Mouse (Mus musculus): ENCODE measurements around the gene Ppm1m. TPM values are rescaled to one million over a fixed set of nuclear protein-coding genes. Genes with fewer than 3 reads are reported as not detected.

The Ppm1m gene
- polyA plus RNA-seq, 1 experiment: 24.1 TPM

DNA sequence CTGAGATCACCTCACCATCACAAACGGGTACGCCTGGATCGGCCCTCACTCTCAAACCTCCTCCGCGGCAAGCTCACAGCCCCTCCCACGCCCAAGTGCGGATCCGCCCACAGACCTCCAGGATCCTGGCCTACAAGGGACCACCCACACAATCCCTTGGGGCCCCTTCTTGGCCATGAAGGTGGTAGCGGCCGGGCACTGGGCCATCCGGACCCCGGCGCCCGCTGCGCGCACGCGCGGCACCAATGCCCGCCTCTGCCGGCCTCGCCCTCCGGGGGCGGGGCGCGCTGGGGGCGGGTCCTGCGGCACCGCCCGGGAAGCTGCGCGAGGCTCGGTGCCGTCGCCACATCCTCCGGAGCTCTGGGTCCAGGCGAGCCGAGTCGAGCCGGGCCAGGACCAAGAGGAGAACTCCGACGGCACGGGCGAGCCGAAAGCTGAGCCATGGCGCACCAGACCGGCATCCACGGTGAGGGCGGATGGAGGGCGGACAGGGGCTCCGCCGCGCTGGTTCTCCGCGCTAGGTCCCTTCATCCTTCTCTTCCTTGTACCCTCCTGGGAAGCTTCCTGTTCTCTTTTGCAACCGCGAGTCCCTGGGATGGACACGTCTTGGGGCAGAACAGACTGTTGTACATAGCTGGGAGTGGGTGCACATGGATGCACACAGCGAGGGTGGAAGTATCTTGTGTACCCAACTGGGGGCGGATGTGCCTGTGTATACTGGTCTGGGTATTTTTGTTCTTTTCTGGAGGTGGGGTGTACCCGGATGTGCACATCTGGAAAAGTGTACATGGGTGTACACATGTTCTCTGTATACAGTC is 3.5 kb upstream of the Ppm1m start, which contains the start of gene Twf2:
Gene Twf2, plus strand, starts transcription at position 290 of the 818 bp plus-strand sequence.
- peak; percentile 85 for TF ChIP-seq POLR2A (IDR thresholded peaks at IDR 0.05; ENCODE audit: borderline replicate concordance, extremely low read depth, insufficient read depth, insufficient read length, poor library complexity, severe bottlenecking)
- TF ChIP-seq CTCF (IDR thresholded peaks at IDR 0.05; ENCODE audit: borderline replicate concordance, extremely low read depth, insufficient read depth, insufficient read length): no peak
- DNase-seq (ENCODE audit: low read depth): peak; percentile 96

- DNase-seq (ENCODE audit: low read depth): no peak
- no peak for TF ChIP-seq CTCF (IDR thresholded peaks at IDR 0.05; ENCODE audit: borderline replicate concordance, extremely low read depth, insufficient read depth, insufficient read length)
- TF ChIP-seq POLR2A (IDR thresholded peaks at IDR 0.05; ENCODE audit: borderline replicate concordance, extremely low read depth, insufficient read depth, insufficient read length, poor library complexity, severe bottlenecking): no peak
Observed at GRCm38 (mm10) chr9:106201895-106202294, 2.3 kb upstream of the Ppm1m start.

DNA sequence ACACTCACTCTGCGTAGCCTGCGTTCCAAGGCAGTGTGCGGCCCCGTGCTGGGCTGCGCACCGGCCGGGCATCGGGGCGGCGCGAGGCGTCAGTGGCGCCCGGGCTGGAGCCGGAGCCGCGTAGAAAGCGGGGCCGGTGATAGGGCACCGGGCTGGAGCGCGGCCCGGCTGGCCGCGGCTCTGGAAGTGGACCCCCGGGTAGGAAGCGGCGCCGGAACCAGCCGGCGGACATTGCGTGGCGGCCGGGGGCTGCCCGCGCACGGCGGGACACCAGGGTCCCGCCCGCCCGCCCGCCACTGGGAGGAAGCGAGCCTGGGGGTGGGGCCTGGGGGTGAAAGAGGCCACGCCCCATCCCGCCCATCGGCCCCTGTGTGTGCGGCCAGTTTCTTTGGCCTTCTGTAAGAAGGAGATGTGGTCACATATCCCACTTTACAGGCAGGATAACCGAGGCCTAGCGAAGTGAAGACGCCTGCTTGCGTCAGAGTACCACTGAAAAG is 536 bp downstream of the Ppm1m start:
- DNase-seq (ENCODE audit: low read depth): peak; percentile 73
- TF ChIP-seq POLR2A (IDR thresholded peaks at IDR 0.05; ENCODE audit: borderline replicate concordance, extremely low read depth, insufficient read depth, insufficient read length, poor library complexity, severe bottlenecking) (peak; percentile 38; the same call in 1 of the 2 replicates), CTCF (IDR thresholded peaks at IDR 0.05; ENCODE audit: borderline replicate concordance, extremely low read depth, insufficient read depth, insufficient read length) (no peak)

- no peak for DNase-seq (ENCODE audit: low read depth)
- TF ChIP-seq POLR2A (IDR thresholded peaks at IDR 0.05; ENCODE audit: borderline replicate concordance, extremely low read depth, insufficient read depth, insufficient read length, poor library complexity, severe bottlenecking) (no peak), CTCF (IDR thresholded peaks at IDR 0.05; ENCODE audit: borderline replicate concordance, extremely low read depth, insufficient read depth, insufficient read length) (no peak)
Observed at GRCm38 (mm10) chr9:106197732-106198131, 1.8 kb downstream of the Ppm1m start.

DNA sequence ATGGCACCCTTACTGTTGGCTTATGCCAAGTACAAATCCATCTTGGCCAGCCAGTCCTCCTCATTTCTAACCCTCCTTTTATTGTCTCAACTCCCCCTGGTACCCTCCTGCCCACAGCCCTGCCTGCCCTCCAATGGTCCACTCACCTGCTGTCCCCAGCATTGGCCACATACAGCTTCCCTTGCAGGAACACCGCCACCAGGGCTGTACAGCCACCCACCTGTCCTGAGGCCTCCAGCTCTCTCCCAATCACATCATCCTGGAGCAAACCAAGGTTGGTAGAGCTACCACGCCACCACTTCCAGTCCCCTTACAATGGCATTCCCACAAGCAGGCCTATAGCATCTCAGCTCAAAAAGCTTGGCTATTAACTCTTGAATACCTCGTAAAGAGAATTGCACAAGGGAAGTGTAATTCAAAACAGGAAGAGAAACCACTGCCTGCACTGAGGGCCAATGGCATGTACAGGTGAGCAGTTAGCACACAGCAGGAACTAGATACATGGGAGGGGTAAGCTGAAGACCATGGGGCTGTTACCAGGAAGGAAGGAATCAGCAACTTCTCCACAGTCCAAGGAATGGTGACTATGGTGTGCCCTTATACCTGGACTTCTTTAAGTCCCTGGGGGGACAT is 2.3 kb downstream of the Ppm1m start:
- no peak for DNase-seq (ENCODE audit: low read depth)
- TF ChIP-seq CTCF (IDR thresholded peaks at IDR 0.05; ENCODE audit: borderline replicate concordance, extremely low read depth, insufficient read depth, insufficient read length) (no peak), POLR2A (IDR thresholded peaks at IDR 0.05; ENCODE audit: borderline replicate concordance, extremely low read depth, insufficient read depth, insufficient read length, poor library complexity, severe bottlenecking) (no peak)

DNA sequence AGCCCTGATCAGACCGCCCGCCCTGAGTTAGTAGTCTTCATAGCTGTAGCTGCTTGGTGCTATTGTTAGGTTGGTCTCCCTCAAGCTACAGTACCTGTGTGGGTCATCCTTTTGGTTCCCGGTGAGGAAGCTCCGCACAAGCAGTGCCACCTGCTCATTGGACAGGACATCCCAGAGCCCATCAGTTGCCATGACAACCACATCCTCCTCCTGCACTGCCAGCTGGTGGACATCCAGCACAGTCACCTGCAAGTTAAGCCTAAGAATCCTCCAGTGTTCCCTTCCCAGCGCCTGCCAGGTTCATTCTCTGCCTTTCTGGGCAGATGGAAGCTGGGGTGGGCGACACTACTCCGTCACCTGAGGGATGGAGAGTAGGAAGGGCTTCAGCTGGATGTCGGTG is 3.9 kb downstream of the Ppm1m start:
- peak; percentile 71 for DNase-seq (ENCODE audit: low read depth)
- TF ChIP-seq POLR2A (IDR thresholded peaks at IDR 0.05; ENCODE audit: borderline replicate concordance, extremely low read depth, insufficient read depth, insufficient read length, poor library complexity, severe bottlenecking): no peak
- no peak for TF ChIP-seq CTCF (IDR thresholded peaks at IDR 0.05; ENCODE audit: borderline replicate concordance, extremely low read depth, insufficient read depth, insufficient read length)

DNA sequence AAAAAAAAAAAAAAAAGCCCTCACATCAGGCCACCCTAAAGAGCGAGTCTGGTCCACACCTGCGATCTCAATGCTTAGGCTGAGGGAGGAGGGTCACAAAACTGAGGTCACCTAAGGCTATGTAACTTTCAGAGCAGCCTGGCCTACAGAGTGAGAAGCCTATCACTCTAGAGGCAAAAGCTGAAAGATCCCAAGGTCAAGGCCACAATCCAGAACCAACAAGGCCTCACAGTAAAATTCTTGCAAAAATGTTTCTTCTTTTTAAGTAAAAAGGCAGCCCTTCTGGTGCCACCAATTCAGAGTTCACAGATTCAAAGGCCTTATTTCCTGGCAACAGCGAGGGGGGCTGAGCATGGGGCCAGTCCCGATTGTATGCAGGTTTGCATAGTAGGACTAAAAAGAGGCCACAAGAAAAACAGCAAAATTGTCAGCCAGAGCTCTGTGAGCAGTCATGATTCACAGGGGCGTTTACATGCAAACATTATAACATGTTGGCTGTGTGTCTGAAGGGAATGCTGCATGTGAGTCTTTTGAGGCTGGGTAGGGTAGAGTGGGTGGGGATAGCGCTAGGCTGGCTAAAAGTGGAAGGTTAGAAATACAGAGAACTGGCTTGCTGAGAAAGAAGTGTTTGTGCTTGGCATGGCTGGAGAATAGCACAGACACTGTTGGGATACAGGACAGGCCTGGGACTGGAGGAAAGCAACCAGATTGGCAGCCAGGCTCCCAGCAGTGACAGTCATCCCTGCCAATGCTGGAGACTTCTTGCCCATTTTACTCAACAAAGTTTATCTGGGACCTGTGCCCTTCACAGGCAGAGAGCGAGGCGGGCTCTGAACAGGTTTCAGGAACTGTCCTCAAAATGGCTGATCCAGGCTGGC is 5.4 kb downstream of the Ppm1m start:
- TF ChIP-seq POLR2A (IDR thresholded peaks at IDR 0.05; ENCODE audit: borderline replicate concordance, extremely low read depth, insufficient read depth, insufficient read length, poor library complexity, severe bottlenecking) (no peak), CTCF (IDR thresholded peaks at IDR 0.05; ENCODE audit: borderline replicate concordance, extremely low read depth, insufficient read depth, insufficient read length) (no peak)
- no peak for DNase-seq (ENCODE audit: low read depth)

DNA sequence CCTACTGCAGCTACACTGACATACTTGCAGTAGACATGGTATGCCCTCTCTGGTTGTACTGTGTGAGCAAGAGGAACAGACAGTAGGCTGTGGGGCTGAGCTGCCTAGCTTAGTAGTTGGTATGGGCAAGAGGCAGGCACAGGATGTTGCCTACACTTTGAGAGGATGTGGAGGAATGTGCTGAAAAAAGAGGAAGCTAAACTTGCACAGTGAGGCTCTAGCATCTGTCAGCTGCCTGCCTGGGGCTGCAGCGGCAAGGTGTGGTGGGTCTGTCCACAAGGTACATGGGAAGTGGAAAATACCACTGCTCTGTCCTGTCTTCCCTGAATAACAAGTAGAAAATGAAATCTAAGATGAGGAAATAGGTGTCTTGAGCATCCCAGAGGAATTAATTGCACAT is 6.5 kb downstream of the Ppm1m start:
- TF ChIP-seq CTCF (IDR thresholded peaks at IDR 0.05; ENCODE audit: borderline replicate concordance, extremely low read depth, insufficient read depth, insufficient read length): no peak
- no peak for TF ChIP-seq POLR2A (IDR thresholded peaks at IDR 0.05; ENCODE audit: borderline replicate concordance, extremely low read depth, insufficient read depth, insufficient read length, poor library complexity, severe bottlenecking)
- DNase-seq (ENCODE audit: low read depth): no peak

GRCm38 (mm10) chr9:106192024-106192423 is 7.5 kb downstream of the Ppm1m start:
- TF ChIP-seq CTCF (IDR thresholded peaks at IDR 0.05; ENCODE audit: borderline replicate concordance, extremely low read depth, insufficient read depth, insufficient read length) (no peak), POLR2A (IDR thresholded peaks at IDR 0.05; ENCODE audit: borderline replicate concordance, extremely low read depth, insufficient read depth, insufficient read length, poor library complexity, severe bottlenecking) (no peak)
- no peak for DNase-seq (ENCODE audit: low read depth)

DNA sequence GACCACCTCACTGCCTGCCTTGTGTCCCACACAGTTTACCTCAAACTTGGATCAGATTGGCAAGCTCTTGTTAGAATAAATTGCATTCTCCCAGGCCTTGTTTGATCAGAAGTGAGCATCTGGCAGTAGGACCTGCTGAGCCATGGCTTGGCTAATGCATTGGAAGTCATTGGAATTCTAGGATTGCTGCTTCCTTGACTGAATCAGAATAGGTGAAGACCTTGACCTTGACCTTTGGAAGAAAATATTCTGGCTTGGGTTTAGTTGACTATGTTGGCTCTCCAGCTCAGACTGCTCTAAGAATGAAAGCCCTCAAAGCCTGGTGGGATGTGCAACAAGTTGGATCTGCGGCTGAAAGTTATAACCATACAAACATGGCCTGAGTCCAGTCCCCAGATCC is 8.2 kb downstream of the Ppm1m start:
- TF ChIP-seq POLR2A (IDR thresholded peaks at IDR 0.05; ENCODE audit: borderline replicate concordance, extremely low read depth, insufficient read depth, insufficient read length, poor library complexity, severe bottlenecking) (no peak), CTCF (IDR thresholded peaks at IDR 0.05; ENCODE audit: borderline replicate concordance, extremely low read depth, insufficient read depth, insufficient read length) (no peak)
- no peak for DNase-seq (ENCODE audit: low read depth)

- no peak for DNase-seq (ENCODE audit: low read depth)
- TF ChIP-seq POLR2A (IDR thresholded peaks at IDR 0.05; ENCODE audit: borderline replicate concordance, extremely low read depth, insufficient read depth, insufficient read length, poor library complexity, severe bottlenecking) (no peak), CTCF (IDR thresholded peaks at IDR 0.05; ENCODE audit: borderline replicate concordance, extremely low read depth, insufficient read depth, insufficient read length) (no peak)
Observed at GRCm38 (mm10) chr9:106183996-106184395, 15.6 kb downstream of the Ppm1m start.
